Mouse (Mus musculus) CH12.LX (cell line): Measurements from ENCODE around the gene Zg16. TPM values are rescaled to one million over a fixed set of nuclear protein-coding genes. Genes with fewer than 3 reads are reported as not detected.

ENCODE experiments used
- DNase-seq: peaks from one replicate; pipeline ENCODE4 v3.0.0-alpha.2; 2013; ENCODE audit errors: extremely low read depth
- H3K27ac ChIP-seq: 2 replicates; pipeline ENCODE4 v1.5.1; 2012; ENCODE audit warnings: low read depth, mild to moderate bottlenecking, control low read depth, moderate library complexity; ENCODE audit not compliant: insufficient read depth
- H3K27me3 ChIP-seq: replicated peaks from 2 replicates; pipeline ENCODE3; 2012; ENCODE audit warnings: inconsistent platforms
- H3K36me3 ChIP-seq, 2 experiments: replicated peaks in 1 of 2; 2 replicates each; pipeline versions ENCODE3 to v1.6.1; 2012; ENCODE audit warnings: inconsistent platforms in 1 of 2, low read length in 1 of 2, mild to moderate bottlenecking in 1 of 2, mixed read lengths in 1 of 2, moderate library complexity in 1 of 2; ENCODE audit not compliant: control insufficient read depth in 1 of 2, insufficient read depth in 1 of 2
- H3K4me1 ChIP-seq, 2 experiments: 2 replicates each; pipeline ENCODE4 v1.6.1; 2012; ENCODE audit warnings: inconsistent platforms in 1 of 2, moderate library complexity in 1 of 2; ENCODE audit not compliant: insufficient read depth in 2 of 2, control insufficient read depth in 1 of 2
- H3K4me2 ChIP-seq: 2 replicates; pipeline ENCODE4 v1.6.1; 2012; ENCODE audit warnings: low read depth, mild to moderate bottlenecking, control low read depth; ENCODE audit not compliant: poor library complexity, insufficient read depth, severe bottlenecking
- H3K4me3 ChIP-seq, 3 experiments: fragments of 150-350 bp in 1 of 3; sonication (generic) in 1 of 3; replicated peaks in 1 of 3; 2 replicates each; pipeline versions ENCODE3 to v1.5.1; 2011 to 2012; ENCODE audit warnings: low read depth in 2 of 3, low read length in 2 of 3, mild to moderate bottlenecking in 2 of 3, moderate library complexity in 2 of 3, control low read depth in 1 of 3, improper control_type of control experiment in 1 of 3, inconsistent platforms in 1 of 3, mixed read lengths in 1 of 3; ENCODE audit not compliant: poor library complexity in 1 of 3
- H3K79me2 ChIP-seq: replicated peaks from 2 replicates; pipeline ENCODE4 v1.6.1; 2012; ENCODE audit warnings: mild to moderate bottlenecking, moderate library complexity; ENCODE audit not compliant: control insufficient read depth, poor library complexity, insufficient read depth, severe bottlenecking; ENCODE audit errors: extremely low read depth
- H3K9ac ChIP-seq: 2 replicates; pipeline ENCODE4 v1.6.1; 2012; ENCODE audit warnings: low read depth, mild to moderate bottlenecking, control low read depth, moderate library complexity; ENCODE audit not compliant: insufficient read depth
- H3K9me3 ChIP-seq: replicated peaks from 2 replicates; pipeline ENCODE3; 2012; ENCODE audit warnings: low read length, inconsistent platforms, mixed read lengths
- BHLHE40 ChIP-seq: IDR thresholded peaks from 2 replicates; pipeline ENCODE4 v1.6.1; 2011; ENCODE audit warnings: mild to moderate bottlenecking, low read depth, low read length, improper control_type of control experiment
- CHD1 ChIP-seq: IDR thresholded peaks from 2 replicates; pipeline ENCODE4 v1.6.1; 2012; ENCODE audit warnings: low read depth, low read length, improper control_type of control experiment, inconsistent platforms
- CHD2 ChIP-seq: IDR thresholded peaks from 2 replicates; pipeline ENCODE4 v1.6.1; 2011; ENCODE audit warnings: low read length, improper control_type of control experiment
- CTCF ChIP-seq, 2 experiments: IDR thresholded peaks in 1 of 2; conservative IDR thresholded peaks in 1 of 2; 2 replicates each; pipeline ENCODE4 v1.5.1; 2011 to 2012; ENCODE audit warnings: low read depth in 2 of 2, low read length in 2 of 2, improper control_type of control experiment in 1 of 2, inconsistent platforms in 1 of 2, mild to moderate bottlenecking in 1 of 2, moderate library complexity in 1 of 2
- E2F4 ChIP-seq: IDR thresholded peaks from 2 replicates; pipeline ENCODE4 v1.6.1; 2011; ENCODE audit warnings: low read depth, low read length, improper control_type of control experiment; ENCODE audit not compliant: insufficient replicate concordance
- ELF1 ChIP-seq: IDR thresholded peaks from 2 replicates; pipeline ENCODE4 v1.6.1; 2014; ENCODE audit warnings: low read depth, mild to moderate bottlenecking, inconsistent platforms, low read length, improper control_type of control experiment
- EP300 ChIP-seq: IDR thresholded peaks from 2 replicates; pipeline ENCODE4 v1.6.1; 2011; ENCODE audit warnings: low read length, improper control_type of control experiment
- ETS1 ChIP-seq: conservative IDR thresholded peaks from 2 replicates; pipeline ENCODE4 v1.6.1; 2012; ENCODE audit warnings: low read depth, mild to moderate bottlenecking, inconsistent platforms, low read length, improper control_type of control experiment, moderate library complexity
- GABPA ChIP-seq: IDR thresholded peaks from 2 replicates; pipeline ENCODE4 v1.6.1; 2012; ENCODE audit warnings: low read depth, low read length, improper control_type of control experiment, inconsistent platforms; ENCODE audit not compliant: insufficient replicate concordance
- HCFC1 ChIP-seq: IDR thresholded peaks from 2 replicates; pipeline ENCODE4 v1.6.1; 2012; ENCODE audit warnings: low read depth, mild to moderate bottlenecking, inconsistent platforms, low read length, improper control_type of control experiment
- IRF4 ChIP-seq: IDR thresholded peaks from 2 replicates; pipeline ENCODE4 v1.6.1; 2014; ENCODE audit warnings: low read depth, mild to moderate bottlenecking, inconsistent platforms, low read length, improper control_type of control experiment
- JUN ChIP-seq: IDR thresholded peaks from 2 replicates; pipeline ENCODE4 v1.6.1; 2011; ENCODE audit warnings: low read depth, mild to moderate bottlenecking, low read length, improper control_type of control experiment, moderate library complexity; ENCODE audit not compliant: insufficient read depth
- JUND ChIP-seq: conservative IDR thresholded peaks from 2 replicates; pipeline ENCODE4 v1.6.1; 2011; ENCODE audit warnings: low read depth, low read length, improper control_type of control experiment
- KAT2A ChIP-seq: IDR thresholded peaks from 2 replicates; pipeline ENCODE4 v1.6.1; 2012; ENCODE audit warnings: low read length, improper control_type of control experiment, inconsistent platforms; ENCODE audit not compliant: insufficient replicate concordance
- MAFK ChIP-seq: IDR thresholded peaks from 2 replicates; pipeline ENCODE4 v1.6.1; 2011; ENCODE audit warnings: low read length, improper control_type of control experiment; ENCODE audit not compliant: insufficient replicate concordance
- MAX ChIP-seq: IDR thresholded peaks from 2 replicates; pipeline ENCODE4 v1.6.1; 2011; ENCODE audit warnings: low read length, improper control_type of control experiment
- MAZ ChIP-seq: IDR thresholded peaks from 2 replicates; pipeline ENCODE4 v1.6.1; 2012; ENCODE audit warnings: low read depth, mild to moderate bottlenecking, inconsistent platforms, low read length, improper control_type of control experiment, moderate library complexity
- MEF2A ChIP-seq: IDR thresholded peaks from 2 replicates; pipeline ENCODE4 v1.6.1; 2014; ENCODE audit warnings: low read depth, mild to moderate bottlenecking, inconsistent platforms, low read length, improper control_type of control experiment, borderline replicate concordance
- MXI1 ChIP-seq: IDR thresholded peaks from 2 replicates; pipeline ENCODE4 v1.6.1; 2011; ENCODE audit warnings: mild to moderate bottlenecking, low read depth, low read length, improper control_type of control experiment
- MYC ChIP-seq: IDR thresholded peaks from 2 replicates; pipeline ENCODE4 v1.6.1; 2011; ENCODE audit warnings: low read depth, mild to moderate bottlenecking, improper control_type of control experiment, low read length
- NELFE ChIP-seq: IDR thresholded peaks from 2 replicates; pipeline ENCODE4 v1.6.1; 2011; ENCODE audit warnings: low read depth, low read length, improper control_type of control experiment
- NRF1 ChIP-seq: IDR thresholded peaks from 2 replicates; pipeline ENCODE4 v1.6.1; 2014; ENCODE audit warnings: low read depth, mild to moderate bottlenecking, inconsistent platforms, low read length, improper control_type of control experiment, moderate library complexity
- PAX5 ChIP-seq: IDR thresholded peaks from 2 replicates; pipeline ENCODE4 v1.6.1; 2012; ENCODE audit warnings: low read length, inconsistent platforms, mixed read lengths
- POLR2A ChIP-seq: IDR thresholded peaks from 2 replicates; pipeline ENCODE4 v1.6.1; 2011; ENCODE audit warnings: low read depth, mild to moderate bottlenecking, improper control_type of control experiment, low read length
- POLR2AphosphoS2 ChIP-seq: IDR thresholded peaks from 2 replicates; pipeline ENCODE4 v1.6.1; 2011; ENCODE audit warnings: low read depth, low read length, improper control_type of control experiment
- RAD21 ChIP-seq: IDR thresholded peaks from 2 replicates; pipeline ENCODE4 v1.6.1; 2011; ENCODE audit warnings: low read depth, mild to moderate bottlenecking, low read length, improper control_type of control experiment, moderate library complexity
- RCOR1 ChIP-seq: conservative IDR thresholded peaks from 2 replicates; pipeline ENCODE4 v1.6.1; 2012; ENCODE audit warnings: low read depth, mild to moderate bottlenecking, inconsistent platforms, low read length, improper control_type of control experiment
- SIN3A ChIP-seq: IDR thresholded peaks from 2 replicates; pipeline ENCODE4 v1.6.1; 2012; ENCODE audit warnings: low read length, improper control_type of control experiment, inconsistent platforms
- SMC3 ChIP-seq: IDR thresholded peaks from 2 replicates; pipeline ENCODE4 v1.6.1; 2011; ENCODE audit warnings: low read depth, low read length, improper control_type of control experiment
- TBP ChIP-seq: conservative IDR thresholded peaks from 2 replicates; pipeline ENCODE4 v1.6.1; 2011; ENCODE audit warnings: low read depth, low read length, improper control_type of control experiment
- TCF12 ChIP-seq: IDR thresholded peaks from 2 replicates; pipeline ENCODE4 v1.6.1; 2014; ENCODE audit warnings: low read depth, mild to moderate bottlenecking, inconsistent platforms, low read length, improper control_type of control experiment
- UBTF ChIP-seq: IDR thresholded peaks from 2 replicates; pipeline ENCODE4 v1.6.1; 2012; ENCODE audit warnings: low read depth, mild to moderate bottlenecking, inconsistent platforms, low read length, improper control_type of control experiment, moderate library complexity
- USF1 ChIP-seq: IDR thresholded peaks from 2 replicates; pipeline ENCODE4 v1.6.1; 2014; ENCODE audit warnings: low read depth, mild to moderate bottlenecking, inconsistent platforms, low read length, improper control_type of control experiment
- USF2 ChIP-seq: conservative IDR thresholded peaks from 2 replicates; pipeline ENCODE4 v1.6.1; 2011; ENCODE audit warnings: low read depth, low read length, improper control_type of control experiment
- ZC3H11A ChIP-seq: IDR thresholded peaks from 2 replicates; pipeline ENCODE4 v1.6.1; 2012; ENCODE audit warnings: low read depth, mild to moderate bottlenecking, inconsistent platforms, low read length, improper control_type of control experiment
- ZKSCAN1 ChIP-seq: IDR thresholded peaks from 2 replicates; pipeline ENCODE4 v1.6.1; 2012; ENCODE audit warnings: low read depth, inconsistent platforms, low read length, improper control_type of control experiment, borderline replicate concordance
- ZMIZ1 ChIP-seq: IDR thresholded peaks from 2 replicates; pipeline ENCODE4 v1.6.1; 2012; ENCODE audit warnings: low read depth, mild to moderate bottlenecking, inconsistent platforms, low read length, improper control_type of control experiment
- ZNF384 ChIP-seq: IDR thresholded peaks from 2 replicates; pipeline ENCODE4 v1.6.1; 2012; ENCODE audit warnings: low read depth, low read length, improper control_type of control experiment, inconsistent platforms
- dilution Hi-C: fragments of 300-500 bp; cut with MboI; formaldehyde crosslinking; loops from 2 replicates; pipeline ENCODE4 v1.14.3; 2020; ENCODE audit warnings: low sequenced_read_pairs; ENCODE audit not compliant: extremely low pct_unique_long_range_greater_than_20kb, extremely low pct_ligation_motif_present
- in situ Hi-C: fragments of 300-500 bp; cut with MboI; formaldehyde crosslinking; loops from 3 replicates; pipeline ENCODE4 v1.14.3; 2019; ENCODE audit warnings: low sequenced_read_pairs, low pct_ligation_motif_present, low pct_unique_long_range_greater_than_20kb, mixed read lengths
- polyA plus RNA-seq: library from polyadenylated mRNA; unstranded; fragments of >175 nt; gene quantifications from 2 replicates; pipeline ENCODE4 v1.2.1, GENCODE M21; 2012; ENCODE audit warnings: low read depth; ENCODE audit not compliant: insufficient read length
- total RNA-seq, 2 experiments: library from RNA; depleted of rRNA; stranded (reverse); fragments of 300-350 nt in 1 of 2; fragments of >200 nt in 1 of 2; gene quantifications; 2 replicates each; pipeline ENCODE4 v1.2.3; 2012 to 2014

Zg16 gene
- total and polyA plus RNA-seq, 3 experiments = not detected

- dilution Hi-C loops = no loop called here
- H3K36me3 ChIP-seq = no peaks in the 10 kb centered on the region
Observed at GRCm38 (mm10) chr7:127116331-127116935, 29.3 kb upstream of the Zg16 start.

GRCm38 (mm10) chr7:127114920-127115319 lies 27.8 kb upstream of the Zg16 start:
- Histone ChIP-seq H3K4me1 (peaks cover 39 to 87% of the 10 kb centered on the region in 2 experiments), H3K27me3 (no peaks in the 10 kb centered on the region), H3K27ac (no peak overlapping the region), H3K4me3 (no peak overlapping the region), H3K36me3 (no peaks in the 10 kb centered on the region), H3K9me3 (no peaks in the 10 kb centered on the region), H3K9ac (no peak overlapping the region), H3K79me2 (no peaks in the 10 kb centered on the region), H3K4me2 (no peak overlapping the region)
- no peak for TF ChIP-seq PAX5
- no peak for TF ChIP-seq BHLHE40
- no peak for TF ChIP-seq POLR2A
- TF ChIP-seq JUN = no peak
- no peak for TF ChIP-seq JUND
- no peak for TF ChIP-seq TCF12
- no peak for TF ChIP-seq NRF1
- no peak for TF ChIP-seq MAFK
- TF ChIP-seq RCOR1 = no peak
- TF ChIP-seq E2F4 = no peak
- TF ChIP-seq MAX = no peak
- no peak for TF ChIP-seq GABPA
- TF ChIP-seq ZC3H11A = no peak
- TF ChIP-seq MXI1 = no peak
- TF ChIP-seq ZKSCAN1 = no peak
- in situ Hi-C loops (loop anchor here (10.0 kb wide), 1 partner anchor 470 kb away; the partner anchor contains the start of gene Sgf29), dilution Hi-C loops (no loop called here)
- no peak for DNase-seq

More at GRCm38 (mm10) chr7:127116331-127116935, 29.3 kb upstream of the Zg16 start:
- no peak overlapping the region for H3K4me2 ChIP-seq
- TF ChIP-seq ZNF384 (peak; percentile 46; the same call in 1 of the 2 replicates), USF1 (no peak), ZMIZ1 (no peak), USF2 (no peak), E2F4 (no peak), RCOR1 (no peak), NELFE (no peak), MEF2A (peak; percentile 7; the same call in 1 of the 2 replicates), MXI1 (no peak), TCF12 (peak; percentile 87), MAZ (no peak), SMC3 (no peak), CTCF (conservative IDR thresholded peaks at IDR 0.05 in 1 of 2, IDR thresholded peaks at IDR 0.05 in 1 of 2; ENCODE audit: low read depth in 2 of 2, low read length in 2 of 2) (no peak), ELF1 (no peak), GABPA (no peak), ZC3H11A (no peak), CHD2 (no peak), ZKSCAN1 (no peak), POLR2AphosphoS2 (no peak), POLR2A (no peak), UBTF (no peak), CHD1 (no peak), MAX (0 out of 2 replicates have a peak, but pooled peaks have one; percentile 18), JUND (peak; percentile 63), TBP (no peak), IRF4 (peak; percentile 48), BHLHE40 (peak; percentile 90), MYC (0 out of 2 replicates have a peak, but pooled peaks have one; percentile 51), EP300 (peak; percentile 63; the same call in 1 of the 2 replicates), HCFC1 (no peak), KAT2A (no peak), RAD21 (no peak), MAFK (no peak), NRF1 (no peak), JUN (no peak), SIN3A (no peak; the same call in 1 of the 2 replicates), ETS1 (peak; percentile 53)
- H3K4me3 ChIP-seq = no peak overlapping the region
- H3K79me2 ChIP-seq = no peaks in the 10 kb centered on the region
- no peaks in the 10 kb centered on the region for H3K27me3 ChIP-seq
- H3K4me1 ChIP-seq = peaks cover 34 to 81% of the 10 kb centered on the region in 2 experiments
- H3K9ac ChIP-seq = no peak overlapping the region
- in situ Hi-C loops = loop anchor here (10.0 kb wide), 1 partner anchor 472 kb away; the partner anchor contains the start of gene Sgf29
- peak; percentile 59 for DNase-seq
- H3K9me3 ChIP-seq = no peaks in the 10 kb centered on the region
- peak overlapping the region; percentile 12; the same call in 1 of the 2 replicates for H3K27ac ChIP-seq
